Mouse (Mus musculus) embryonic facial prominence, embryonic 11.5 days (tissue): Measurements from ENCODE around the gene Pax6. TPM values are rescaled to one million over a fixed set of nuclear protein-coding genes. Genes with fewer than 3 reads are reported as not detected.

ENCODE experiments used
- ATAC-seq: fragments of 200-750 bp; cut with Nextera tagmentation; replicated peaks from 2 replicates; pipeline ENCODE4 v1.8.0; 2017; ENCODE audit warnings: low read depth; ENCODE audit not compliant: insufficient number of reproducible peaks, low FRiP score, low TSS enrichment
- DNase-seq: peaks from one replicate; pipeline ENCODE4 v3.0.0-alpha.2; 2015; ENCODE audit warnings: low spot score
- H3K27ac ChIP-seq: fragments of 300-500 bp; sonication (generic); replicated peaks from 2 replicates; pipeline ENCODE4 v1.5.1; 2014; ENCODE audit warnings: mild to moderate bottlenecking, low read depth, low read length, control low read depth
- H3K27me3 ChIP-seq: fragments of 300-500 bp; sonication (generic); 2 replicates; pipeline ENCODE4 v1.6.1; 2014; ENCODE audit warnings: mild to moderate bottlenecking, low read length, moderate library complexity, mixed read lengths; ENCODE audit not compliant: control insufficient read depth, insufficient read depth
- H3K36me3 ChIP-seq: fragments of 300-500 bp; sonication (generic); replicated peaks from 2 replicates; pipeline ENCODE4 v1.6.1; 2014; ENCODE audit warnings: low read depth, mild to moderate bottlenecking, low read length, moderate library complexity, mixed read lengths; ENCODE audit not compliant: control insufficient read depth, insufficient read depth
- H3K4me1 ChIP-seq: fragments of 300-500 bp; sonication (generic); 2 replicates; pipeline ENCODE4 v1.6.1; 2014; ENCODE audit warnings: low read length, mixed read lengths; ENCODE audit not compliant: control insufficient read depth, insufficient read depth
- H3K4me2 ChIP-seq: fragments of 300-500 bp; sonication (generic); 2 replicates; pipeline ENCODE4 v1.6.1; 2014; ENCODE audit warnings: low read depth, mild to moderate bottlenecking, control low read depth, low read length, moderate library complexity
- H3K4me3 ChIP-seq: fragments of 300-500 bp; sonication (generic); 2 replicates; pipeline ENCODE4 v1.5.1; 2014; ENCODE audit warnings: low read depth, low read length, control low read depth
- H3K9ac ChIP-seq: fragments of 300-500 bp; sonication (generic); replicated peaks from 2 replicates; pipeline ENCODE4 v1.6.1; 2014; ENCODE audit warnings: mild to moderate bottlenecking, control low read depth, low read length
- H3K9me3 ChIP-seq: fragments of 300-500 bp; sonication (generic); replicated peaks from 2 replicates; pipeline ENCODE4 v1.6.1; 2016; ENCODE audit warnings: mild to moderate bottlenecking, low read length, inconsistent platforms, mixed read lengths; ENCODE audit not compliant: control insufficient read depth
- WGBS: fragments of 180-500 bp; shearing (Covaris S2); extraction: QIAGEN DNeasy Blood & Tissue Kit; methylation state at CpG from one replicate; pipeline ENCODE4 v1.1.7; 2014; 5-methylcytosine and 5-hydroxymethylcytosine counted together
- polyA plus RNA-seq: library from polyadenylated mRNA; unstranded; fragments of >200 nt; fragmentation: Nextera tagmentation; extraction: Ambion mirVana; gene quantifications from 2 replicates; pipeline ENCODE4 v1.2.1, GENCODE M21; 2014

Pax6 gene
- polyA plus RNA-seq, 1 experiment from 2014 or later = 13.9 TPM

- DNase-seq (peak; percentile 1), ATAC-seq (no peak)
- H3K4me2 ChIP-seq = no peak overlapping the region
- 4% methylated on average over 22 of the region's 22 CpGs for WGBS
- no peaks in the 10 kb centered on the region for H3K36me3 ChIP-seq
- H3K9me3 ChIP-seq = no peaks in the 10 kb centered on the region
- peaks cover 4% of the 10 kb centered on the region for H3K4me1 ChIP-seq
- no peak overlapping the region for H3K4me3 ChIP-seq
- no peak overlapping the region for H3K9ac ChIP-seq
- H3K27ac ChIP-seq = no peak overlapping the region
- H3K27me3 ChIP-seq = peaks cover 84% of the 10 kb centered on the region
Measured at GRCm38 (mm10) chr2:105683771-105684410, 15.2 kb downstream of the Pax6 start.

GRCm38 (mm10) chr2:105684991-105685650, 16.4 kb downstream of the Pax6 start:
- Histone ChIP-seq H3K4me2 (no peak overlapping the region), H3K9ac (no peak overlapping the region), H3K27ac (no peak overlapping the region), H3K36me3 (no peaks in the 10 kb centered on the region), H3K4me1 (peaks cover 4% of the 10 kb centered on the region), H3K9me3 (no peaks in the 10 kb centered on the region), H3K27me3 (peaks cover 84% of the 10 kb centered on the region), H3K4me3 (no peak overlapping the region)
- 14% methylated on average over 11 of the region's 11 CpGs for WGBS
- no peak for ATAC-seq
- DNase-seq = peak; percentile 15

- 17% methylated on average over 11 of the region's 11 CpGs for WGBS
- H3K4me2 ChIP-seq = no peak overlapping the region
- H3K27me3 ChIP-seq = peaks cover 86% of the 10 kb centered on the region
Measured at GRCm38 (mm10) chr2:105685651-105686050, 17.0 kb downstream of the Pax6 start.

GRCm38 (mm10) chr2:105686363-105687316, 17.9 kb downstream of the Pax6 start:
- no peaks in the 10 kb centered on the region for H3K36me3 ChIP-seq
- H3K9me3 ChIP-seq = no peaks in the 10 kb centered on the region
- 3% methylated on average over 33 of the region's 36 CpGs for WGBS
- H3K4me2 ChIP-seq = no peak overlapping the region
- H3K27me3 ChIP-seq = peaks cover 84% of the 10 kb centered on the region
- no peak overlapping the region for H3K27ac ChIP-seq
- peak; percentile 9 for DNase-seq
- H3K9ac ChIP-seq = no peak overlapping the region
- no peak for ATAC-seq
- H3K4me1 ChIP-seq = peaks cover 2% of the 10 kb centered on the region
- H3K4me3 ChIP-seq = no peak overlapping the region

More at GRCm38 (mm10) chr2:105685651-105686050, 17.0 kb downstream of the Pax6 start:
- H3K9ac ChIP-seq = no peak overlapping the region
- H3K4me1 ChIP-seq = peaks cover 4% of the 10 kb centered on the region
- DNase-seq (peak; percentile 2), ATAC-seq (no peak)
- no peaks in the 10 kb centered on the region for H3K36me3 ChIP-seq
- H3K9me3 ChIP-seq = no peaks in the 10 kb centered on the region
- H3K27ac ChIP-seq = no peak overlapping the region
- no peak overlapping the region for H3K4me3 ChIP-seq

DNA sequence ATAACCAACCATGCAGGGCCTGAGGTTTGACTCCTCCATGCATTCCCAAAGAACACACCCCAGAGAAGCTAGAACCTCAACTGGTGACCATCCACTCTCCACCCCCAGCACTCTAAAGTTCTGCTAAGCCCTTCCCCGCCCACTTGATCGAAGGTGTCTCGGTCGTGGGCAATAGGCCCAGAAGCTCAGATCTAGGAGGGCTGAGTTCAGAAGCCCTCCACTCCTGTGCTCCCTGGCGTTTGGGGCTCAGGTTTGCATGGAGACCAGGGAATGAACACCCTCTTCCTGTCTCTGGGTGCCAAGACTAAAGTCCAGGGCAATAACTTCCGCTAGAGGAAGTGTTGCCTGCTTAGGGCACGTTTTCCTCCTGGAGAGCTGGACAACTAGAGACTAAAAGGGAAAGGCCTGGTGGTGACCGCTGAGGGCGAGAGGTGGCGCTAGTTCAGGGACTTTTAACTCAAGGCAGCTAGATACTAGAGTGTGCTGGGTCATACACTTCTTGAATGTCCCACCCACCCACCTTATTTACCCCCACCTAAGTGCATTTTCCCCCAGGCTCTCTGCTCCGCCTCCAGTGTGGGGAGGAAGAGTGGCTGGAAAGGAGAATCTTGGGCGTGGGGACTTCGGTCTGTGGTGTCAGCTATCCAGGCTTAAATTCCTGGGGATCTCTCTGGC, 18.8 kb downstream of the Pax6 start:
- Histone ChIP-seq H3K4me2 (peak overlapping the region; percentile 23; the same call in 1 of the 2 replicates), H3K27me3 (peaks cover 84% of the 10 kb centered on the region), H3K9me3 (no peaks in the 10 kb centered on the region), H3K4me1 (no peaks in the 10 kb centered on the region; the same call in 1 of the 2 replicates), H3K9ac (no peak overlapping the region), H3K4me3 (no peak overlapping the region), H3K27ac (no peak overlapping the region), H3K36me3 (no peaks in the 10 kb centered on the region)
- under 1% methylated on average over 13 of the region's 13 CpGs for WGBS
- ATAC-seq (no peak; the same call in 1 of the 2 replicates), DNase-seq (peak; percentile 42)

GRCm38 (mm10) chr2:105688011-105688410, 19.3 kb downstream of the Pax6 start:
- ATAC-seq (no peak), DNase-seq (peak; percentile 36)
- WGBS = under 1% methylated on average over 17 of the region's 17 CpGs
- H3K4me2 ChIP-seq = peak overlapping the region; percentile 23; the same call in 1 of the 2 replicates
- no peak overlapping the region for H3K27ac ChIP-seq
- H3K4me1 ChIP-seq = no peaks in the 10 kb centered on the region; the same call in 1 of the 2 replicates
- no peak overlapping the region for H3K9ac ChIP-seq
- no peaks in the 10 kb centered on the region for H3K36me3 ChIP-seq
- no peaks in the 10 kb centered on the region for H3K9me3 ChIP-seq
- peaks cover 85% of the 10 kb centered on the region for H3K27me3 ChIP-seq
- H3K4me3 ChIP-seq = 0 out of 2 replicates have a peak overlapping the region, but pooled peaks have one; percentile 1

GRCm38 (mm10) chr2:105688436-105689303, 20.0 kb downstream of the Pax6 start:
- Histone ChIP-seq H3K4me3 (0 out of 2 replicates have a peak overlapping the region, but pooled peaks have one; percentile 1), H3K4me2 (no peak overlapping the region), H3K9ac (no peak overlapping the region), H3K4me1 (no peaks in the 10 kb centered on the region; the same call in 1 of the 2 replicates), H3K36me3 (no peaks in the 10 kb centered on the region), H3K27ac (no peak overlapping the region), H3K9me3 (no peaks in the 10 kb centered on the region), H3K27me3 (peaks cover 81% of the 10 kb centered on the region)
- 1% methylated on average over 25 of the region's 25 CpGs for WGBS
- DNase-seq = peak; percentile 20
- no peak for ATAC-seq
